Mouse (Mus musculus): ENCODE measurements around the gene Hist1h2bf.

The Hist1h2bf gene

DNA sequence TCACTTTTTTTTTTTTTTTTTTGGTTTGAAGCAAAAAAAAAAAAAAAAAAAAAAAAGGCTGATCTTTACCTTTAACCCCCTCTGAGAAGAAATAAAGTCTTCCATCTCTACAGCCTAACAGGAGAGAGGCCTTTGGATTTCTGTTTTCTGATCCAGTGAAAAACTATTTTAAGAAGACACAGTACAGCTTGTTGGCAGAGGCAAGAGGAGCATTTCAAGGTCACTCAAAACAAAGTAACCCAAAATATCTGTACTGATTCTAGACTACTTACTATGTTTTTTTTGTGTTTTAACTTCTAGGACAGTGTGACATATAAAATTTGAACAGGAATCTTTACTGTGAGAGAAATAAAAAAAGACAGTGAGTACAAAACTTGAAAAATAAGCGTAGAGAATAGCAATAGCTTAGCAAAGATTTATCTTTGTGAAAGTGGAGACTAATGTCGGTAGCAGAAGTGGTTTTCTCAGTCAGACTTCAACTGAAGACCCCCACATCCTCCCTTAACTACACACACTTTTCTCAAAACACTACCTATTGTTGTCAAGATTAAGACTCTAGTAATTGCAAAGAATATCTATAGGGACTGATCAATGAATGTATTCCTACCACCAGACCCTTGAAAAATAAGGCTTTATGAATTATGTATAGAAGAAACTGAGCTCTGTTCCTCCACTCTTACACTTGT lies 44.4 kb downstream of the Hist1h2bf start:
- no peak for DNase-seq (ENCODE audit: low spot score in 2 of 2)

DNA sequence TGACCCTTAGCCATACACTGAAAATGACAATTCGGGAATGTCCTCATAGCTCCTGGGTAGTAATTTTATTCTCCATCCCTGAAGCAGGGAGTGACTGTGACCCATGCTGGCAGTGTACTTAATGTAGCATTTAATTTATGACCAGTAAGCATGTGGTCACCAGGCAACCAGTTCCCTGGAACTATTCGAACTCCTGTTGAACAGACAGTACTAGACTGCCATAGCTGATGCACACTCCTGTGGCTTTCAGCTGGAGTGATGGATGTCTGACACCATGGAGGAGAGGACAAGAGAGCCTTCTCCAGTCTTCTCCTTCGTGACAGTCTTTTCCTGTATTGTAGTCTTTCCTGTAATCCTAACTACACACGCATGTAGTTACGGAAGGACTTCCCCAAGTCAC lies 45.0 kb downstream of the Hist1h2bf start:
- no peak for DNase-seq (ENCODE audit: low spot score in 2 of 2)

DNA sequence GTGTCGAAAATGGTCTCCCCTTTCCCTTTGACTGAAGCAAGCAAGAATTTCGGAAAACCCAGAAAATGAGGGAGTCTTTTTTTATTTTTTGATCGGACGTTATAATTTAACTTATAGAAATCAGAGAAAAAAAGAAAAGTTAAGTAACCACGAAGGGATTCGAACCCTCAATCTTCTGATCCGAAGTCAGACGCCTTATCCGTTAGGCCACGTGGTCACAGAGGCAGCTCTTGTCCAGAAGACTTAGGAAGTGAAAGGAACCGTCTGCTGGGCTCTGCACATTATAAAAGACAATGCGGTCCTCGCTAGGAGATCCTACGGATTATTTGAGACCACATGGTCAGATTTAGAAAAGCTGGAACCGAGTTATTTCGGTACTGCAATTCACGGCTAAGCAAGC lies 47.7 kb downstream of the Hist1h2bf start:
- peak; percentile 89 for DNase-seq (ENCODE audit: low spot score in 2 of 2)

DNA sequence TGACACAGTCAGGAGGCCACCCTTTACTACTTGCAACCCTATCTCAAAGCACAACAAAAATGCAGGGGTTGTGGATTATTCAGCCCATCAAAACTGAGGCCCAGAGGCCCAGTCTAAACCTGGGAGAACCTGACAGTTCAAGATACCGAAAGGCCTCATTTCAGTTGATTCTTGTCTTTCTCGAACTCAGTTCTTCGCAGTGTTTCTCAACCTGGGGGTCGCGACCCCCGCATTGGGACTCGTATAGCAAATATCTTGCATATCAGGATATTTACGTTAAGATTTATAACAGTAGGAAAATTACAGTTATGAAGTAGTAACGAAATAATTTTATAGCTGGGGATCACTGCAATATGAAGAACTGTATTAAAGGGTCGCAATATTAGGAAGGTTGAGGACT lies 48.1 kb downstream of the Hist1h2bf start:
- DNase-seq (ENCODE audit: low spot score in 2 of 2): no peak

DNA sequence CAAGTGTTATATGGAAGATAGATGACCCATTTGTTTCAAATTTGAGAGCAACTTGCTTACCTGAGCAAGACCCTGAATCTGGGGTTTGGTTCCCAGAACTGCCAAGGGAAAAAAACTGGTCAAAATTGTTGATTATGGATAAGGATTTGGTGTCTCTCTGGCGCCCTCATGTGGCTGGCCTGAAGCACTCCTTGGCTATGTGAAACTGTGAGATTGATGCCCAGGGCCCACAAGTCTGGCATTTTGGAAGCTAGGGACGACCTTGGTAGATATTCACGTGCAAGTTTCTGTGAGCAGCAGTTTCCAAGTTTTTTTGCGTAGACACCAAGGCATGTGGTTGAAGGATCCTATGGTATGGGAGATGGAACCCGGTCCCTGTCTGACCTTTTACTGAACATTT lies 49.3 kb downstream of the Hist1h2bf start:
- peak; percentile 71 to 80 for DNase-seq (ENCODE audit: low spot score in 2 of 2)

DNA sequence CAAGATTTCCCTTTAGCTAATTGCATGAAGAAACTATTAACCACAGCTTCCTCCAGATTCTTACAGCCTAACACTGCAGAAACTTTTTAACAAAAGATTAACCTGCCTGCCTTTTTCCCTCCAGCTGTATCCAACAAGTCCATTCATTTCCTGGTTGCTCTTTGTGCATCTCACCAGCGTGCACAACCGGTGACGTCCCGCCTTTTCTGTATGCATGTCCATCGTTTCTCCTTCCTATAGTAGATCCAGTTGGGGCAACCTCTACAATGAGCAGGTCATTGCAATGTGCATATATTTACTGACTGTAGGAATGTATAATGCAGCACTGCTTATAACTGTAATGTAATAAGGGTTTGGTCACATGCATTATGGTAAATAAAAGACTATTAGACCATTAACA lies 50.0 kb downstream of the Hist1h2bf start:
- no peak for DNase-seq (ENCODE audit: low spot score in 2 of 2)
